In genomic region chr2:24677629-24678028, GRCm38 (mm10) we compare ENCODE assay signal across 25 mouse cellular contexts.
"Had no signal": no experiment of that assay in that cellular context is flagged by ENCODE, and none has a peak within 500 bp of the region (broad histone marks: within the 10 kb centered on the region; RNA-seq: fewer than 3 reads in every experiment).

No protein-coding gene starts in this region.

- H3K4me2 ChIP-seq: heart, embryonic 12.5 days; hindbrain, embryonic 12.5 days; hindbrain, embryonic 14.5 days; intestine, embryonic 15.5 days; limb, embryonic 12.5 days; liver, embryonic 11.5 days; liver, embryonic 13.5 days; liver, embryonic 15.5 days had no signal

- H3K27ac ChIP-seq: gastrocnemius, adult 2 months; hindbrain, embryonic 10.5 days; hindbrain, embryonic 12.5 days; hindbrain, embryonic 14.5 days; intestine, embryonic 15.5 days; left cerebral cortex, adult 2 months; limb, embryonic 10.5 days; limb, embryonic 12.5 days; liver, embryonic 13.5 days; liver, embryonic 15.5 days had no signal

- DNase-seq: gastrocnemius, adult 2 months; gastrocnemius, postnatal 10 days; gastrocnemius, postnatal 25 days; heart, postnatal 10 days; heart, postnatal 4 days; kidney, adult 18-20 months; kidney, adult 8-10 months; kidney, postnatal 10 days; kidney, postnatal 25 days; kidney, postnatal 4 days; liver; liver, embryonic 13.5 days had no signal

- H3K4me1 ChIP-seq: liver, embryonic 13.5 days; liver, embryonic 15.5 days had no signal

- H3K9me3 ChIP-seq: heart, embryonic 12.5 days; hindbrain, embryonic 10.5 days; hindbrain, embryonic 12.5 days; intestine, embryonic 15.5 days; limb, embryonic 10.5 days; limb, embryonic 12.5 days; liver, embryonic 13.5 days; liver, embryonic 15.5 days had no signal

- ATAC-seq: hindbrain, embryonic 16.5 days; inflammation-experienced regulatory T-cells, adult 6 months; intestine, embryonic 15.5 days; intestine, postnatal 0 days had no signal

- H3K9ac ChIP-seq: heart, embryonic 12.5 days; hindbrain, embryonic 12.5 days; hindbrain, embryonic 14.5 days; intestine, embryonic 15.5 days; limb, embryonic 12.5 days; liver, embryonic 13.5 days; liver, embryonic 15.5 days had no signal

- H3K27me3 ChIP-seq: intestine, embryonic 15.5 days had no signal

- H3K4me3 ChIP-seq: gastrocnemius, adult 2 months; heart, embryonic 12.5 days; hindbrain, embryonic 10.5 days; hindbrain, embryonic 12.5 days; intestine, embryonic 15.5 days; left cerebral cortex, adult 2 months; limb, embryonic 10.5 days; limb, embryonic 12.5 days; liver, embryonic 13.5 days; liver, embryonic 15.5 days had no signal

- H3K36me3 ChIP-seq: heart, embryonic 12.5 days; hindbrain, embryonic 10.5 days; intestine, embryonic 15.5 days; limb, embryonic 10.5 days; limb, embryonic 12.5 days; liver, embryonic 13.5 days; liver, embryonic 15.5 days had no signal
